ENCODE assay signal across 8 mouse cellular contexts in genomic region chr7:34387784-34388444, GRCm38 (mm10). TPM values are rescaled to one million over a fixed set of nuclear protein-coding genes. Genes with fewer than 3 reads are reported as not detected.
A peak's percentile ranks its signal among the peaks of the same experiment; 100 is the strongest.
DNase-seq lines count a peak whose midpoint lies in the region; ATAC-seq and TF ChIP-seq lines count a peak whose summit lies in the region.

No protein-coding gene starts in this region.

- TF ChIP-seq RAD21 in MEL (IDR thresholded peaks at IDR 0.05; ENCODE audit: low read depth, low read length) = no peak

- no peaks in the 10 kb centered on the region for H3K27me3 ChIP-seq in kidney, embryonic 16.5 days (ENCODE audit: insufficient read depth, low read length)
- H3K27me3 ChIP-seq in MEL (ENCODE audit: control insufficient read depth in 1 of 2, insufficient read depth in 2 of 2, low read length in 2 of 2) = no peaks in the 10 kb centered on the region
- H3K27me3 ChIP-seq in forebrain, embryonic 10.5 days (ENCODE audit: poor library complexity, severe bottlenecking) = no peaks in the 10 kb centered on the region
- no peaks in the 10 kb centered on the region for H3K27me3 ChIP-seq in limb, embryonic 10.5 days (ENCODE audit: low read depth, poor library complexity, severe bottlenecking)
- H3K27me3 ChIP-seq in neural tube, embryonic 15.5 days (replicated peaks) = no peaks in the 10 kb centered on the region

- peak overlapping the region; percentile 91 for H3K4me3 ChIP-seq in kidney, embryonic 16.5 days (ENCODE audit: low read length)
- peak overlapping the region; percentile 89 to 97 for H3K4me3 ChIP-seq in MEL (ENCODE audit: control insufficient read depth in 1 of 2, insufficient read depth in 1 of 2, low read depth in 2 of 2, low read length in 2 of 2)
- peak overlapping the region; percentile 98 for H3K4me3 ChIP-seq in forebrain, embryonic 10.5 days
- peak overlapping the region; percentile 97 for H3K4me3 ChIP-seq in limb, embryonic 10.5 days
- H3K4me3 ChIP-seq in neural tube, embryonic 15.5 days (replicated peaks) = peak overlapping the region; percentile 66

- H3K9me3 ChIP-seq in kidney, embryonic 16.5 days (ENCODE audit: low read length) = no peaks in the 10 kb centered on the region
- H3K9me3 ChIP-seq in MEL (replicated peaks; ENCODE audit: insufficient read depth, low read length) = no peaks in the 10 kb centered on the region
- H3K9me3 ChIP-seq in forebrain, embryonic 10.5 days = no peaks in the 10 kb centered on the region
- no peaks in the 10 kb centered on the region for H3K9me3 ChIP-seq in limb, embryonic 10.5 days (replicated peaks)
- no peaks in the 10 kb centered on the region for H3K9me3 ChIP-seq in neural tube, embryonic 15.5 days (replicated peaks)

- peak overlapping the region; percentile 43; the same call in 1 of the 2 replicates for H3K27ac ChIP-seq in kidney, embryonic 16.5 days (ENCODE audit: low read length)
- H3K27ac ChIP-seq in MEL (ENCODE audit: control insufficient read depth, low read depth, low read length) = peak overlapping the region; percentile 76
- peak overlapping the region; percentile 99 for H3K27ac ChIP-seq in forebrain, embryonic 10.5 days
- peak overlapping the region; percentile 99 for H3K27ac ChIP-seq in limb, embryonic 10.5 days
- 0 out of 2 replicates have a peak overlapping the region, but pooled peaks have one; percentile 98 for H3K27ac ChIP-seq in neural tube, embryonic 15.5 days (replicated peaks)

- no peak for TF ChIP-seq CTCF in MEL (IDR thresholded peaks at IDR 0.05 in 2 of 3, conservative IDR thresholded peaks at IDR 0.05 in 1 of 3; ENCODE audit: control insufficient read depth in 1 of 3, insufficient read depth in 1 of 3, low read depth in 2 of 3, low read length in 3 of 3, poor library complexity in 1 of 3, severe bottlenecking in 1 of 3)

- no peak for TF ChIP-seq POLR2A in MEL (IDR thresholded peaks at IDR 0.05; ENCODE audit: control insufficient read depth in 1 of 2, insufficient read depth in 1 of 2, low read depth in 1 of 2, low read length in 2 of 2, poor library complexity in 1 of 2)

- peak overlapping the region; percentile 100 for H3K9ac ChIP-seq in kidney, embryonic 16.5 days (replicated peaks; ENCODE audit: low read length)
- peak overlapping the region; percentile 97 for H3K9ac ChIP-seq in MEL (ENCODE audit: control insufficient read depth, low read depth, low read length, poor library complexity, severe bottlenecking)
- peak overlapping the region; percentile 94 for H3K9ac ChIP-seq in neural tube, embryonic 15.5 days (replicated peaks)

- no peak for ATAC-seq in kidney, embryonic 16.5 days (ENCODE audit: low FRiP score, low TSS enrichment)
- no peak for ATAC-seq in neural tube, embryonic 15.5 days (ENCODE audit: low FRiP score)

- H3K4me1 ChIP-seq in kidney, embryonic 16.5 days (ENCODE audit: insufficient read depth, low read length) = peaks cover 32% of the 10 kb centered on the region
- H3K4me1 ChIP-seq in MEL (ENCODE audit: control insufficient read depth in 1 of 2, insufficient read depth in 2 of 2, low read length in 2 of 2) = peaks cover 12 to 18% of the 10 kb centered on the region in 2 experiments
- peaks cover 44% of the 10 kb centered on the region for H3K4me1 ChIP-seq in forebrain, embryonic 10.5 days
- H3K4me1 ChIP-seq in limb, embryonic 10.5 days = peaks cover 29% of the 10 kb centered on the region
- peaks cover 49% of the 10 kb centered on the region for H3K4me1 ChIP-seq in neural tube, embryonic 15.5 days

- DNase-seq in kidney, adult 8-10 months = no peak
- DNase-seq in MEL (ENCODE audit: low read depth, low spot score) = peak; percentile 51
- no peak for DNase-seq in forebrain, embryonic 10.5 days (ENCODE audit: extremely low spot score, low spot score)
- DNase-seq in limb, embryonic 10.5 days (ENCODE audit: low spot score) = no peak
- DNase-seq in urinary bladder, postnatal 14 days (ENCODE audit: low spot score) = no peak
- no peak for DNase-seq in gastrocnemius, postnatal 10 days

- TF ChIP-seq EP300 in MEL (IDR thresholded peaks at IDR 0.05; ENCODE audit: low read depth in 1 of 2, low read length in 2 of 2) = no peak

- peak overlapping the region; percentile 64 for H3K4me2 ChIP-seq in kidney, embryonic 16.5 days (replicated peaks; ENCODE audit: low read depth, low read length)
- H3K4me2 ChIP-seq in neural tube, embryonic 15.5 days = peak overlapping the region; percentile 86

- WGBS in kidney, embryonic 16.5 days = under 1% methylated on average over 5 of the region's 5 CpGs
- 12% methylated on average over 5 of the region's 5 CpGs for WGBS in forebrain, embryonic 10.5 days
- 8% methylated on average over 5 of the region's 5 CpGs for WGBS in limb, embryonic 10.5 days
- WGBS in neural tube, embryonic 15.5 days = 4% methylated on average over 5 of the region's 5 CpGs

- peaks cover 57% of the 10 kb centered on the region for H3K79me2 ChIP-seq in MEL (ENCODE audit: control insufficient read depth, insufficient read depth, low read length, poor library complexity)

- H3K36me3 ChIP-seq in kidney, embryonic 16.5 days (ENCODE audit: insufficient read depth, low read length) = no peaks in the 10 kb centered on the region
- peaks cover 5 to 26% of the 10 kb centered on the region in 2 experiments; a peak in 3 of 4 replicates for H3K36me3 ChIP-seq in MEL (ENCODE audit: control insufficient read depth in 1 of 2, insufficient read depth in 2 of 2, low read length in 2 of 2)
- H3K36me3 ChIP-seq in forebrain, embryonic 10.5 days (replicated peaks) = peaks cover 23% of the 10 kb centered on the region
- peaks cover 14% of the 10 kb centered on the region; the same call in 1 of the 2 replicates for H3K36me3 ChIP-seq in limb, embryonic 10.5 days
- H3K36me3 ChIP-seq in neural tube, embryonic 15.5 days = no peaks in the 10 kb centered on the region

TF ChIP-seq in MEL, 35 proteins besides CTCF, POLR2A, EP300 and RAD21:
- no peak for TF ChIP-seq NELFE (IDR thresholded peaks at IDR 0.05; ENCODE audit: low read depth, low read length)
- TF ChIP-seq ZMIZ1 (IDR thresholded peaks at IDR 0.05; ENCODE audit: low read depth, low read length) = no peak
- TF ChIP-seq CHD2 (IDR thresholded peaks at IDR 0.05; ENCODE audit: low read length) = no peak

RNA-seq across cellular contexts. Expression of gene Lsm14a, which starts 5.2 kb away (rescaled TPM):
- 90.6 and 92.1 TPM in 2 replicates for polyA plus RNA-seq in kidney, embryonic 16.5 days (2015; fragmentation: Nextera tagmentation; extraction: Ambion mirVana)
- total RNA-seq in MEL (2012; rRNA removed) = 66.4 and 70.1 TPM in 2 replicates
- 100 to 1,000 TPM; 233 to 371 TPM for polyA plus RNA-seq in MEL (2012; ENCODE audit: insufficient read depth in 1 of 2, insufficient read length in 2 of 2, low read depth in 1 of 2, low replicate concordance in 2 of 2, missing spikeins in 1 of 2)
- polyA plus RNA-seq in forebrain, embryonic 10.5 days (2016; fragmentation: Nextera tagmentation; extraction: Ambion mirVana) = 102 and 105 TPM in 2 replicates
- 91.6 and 96.3 TPM in 2 replicates for polyA plus RNA-seq in limb, embryonic 10.5 days (2016; fragmentation: Nextera tagmentation; extraction: Ambion mirVana)
- 47.5 and 59.2 TPM in 2 replicates for polyA plus RNA-seq in neural tube, embryonic 15.5 days (2015; fragmentation: Nextera tagmentation; extraction: Ambion mirVana)
- total RNA-seq in gastrocnemius, postnatal 10 days (2021) = 10 to 100 TPM; 77.2 to 84.3 TPM

Comparison
In these comparisons a context has a peak if more than half of its experiments do, and no peak if none do; other contexts are left out.
1. H3K27ac ChIP-seq: peak in every context shown above with its lines; median percentile 99 in forebrain, embryonic 10.5 days; 99 in limb, embryonic 10.5 days; 98 in neural tube, embryonic 15.5 days; 76 in MEL; 43 in kidney, embryonic 16.5 days.